Mouse (Mus musculus) brain, embryonic 14.5 days (tissue): ENCODE results near the gene Esr1.

Experiments
- CTCF ChIP-seq: fragments of 200-500 bp; IDR thresholded peaks from 2 replicates; pipeline ENCODE4 v1.5.1; 2012; ENCODE audit warnings: inconsistent platforms, mild to moderate bottlenecking, moderate library complexity, borderline replicate concordance; ENCODE audit not compliant: insufficient read depth, insufficient read length; ENCODE audit errors: extremely low read depth
- POLR2A ChIP-seq: fragments of 200-500 bp; IDR thresholded peaks from 2 replicates; pipeline ENCODE4 v1.6.1; 2012; ENCODE audit warnings: mild to moderate bottlenecking, inconsistent platforms, borderline replicate concordance; ENCODE audit not compliant: poor library complexity, insufficient read depth, insufficient read length, severe bottlenecking; ENCODE audit errors: extremely low read depth

DNA sequence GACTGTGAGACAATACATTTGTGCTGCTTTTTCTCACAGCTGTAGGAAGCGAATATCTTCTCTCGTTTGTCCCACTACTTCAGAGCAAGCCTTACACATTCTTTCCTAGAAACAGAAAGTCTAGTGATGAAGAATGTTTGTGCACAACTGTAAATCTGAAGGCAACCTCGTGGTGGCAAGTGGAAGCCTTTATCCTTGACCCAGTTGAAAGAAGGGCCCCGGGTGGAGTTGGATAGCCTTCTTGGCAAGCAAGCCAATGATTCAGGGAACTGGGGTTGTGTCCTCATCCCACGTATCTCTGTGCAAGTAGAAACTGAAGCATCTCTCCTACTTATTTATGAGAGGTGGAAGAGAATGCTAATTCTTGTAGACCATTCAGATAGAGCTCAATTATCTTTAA, 71.7 kb downstream of the Esr1 start:
- TF ChIP-seq CTCF (no peak), POLR2A (no peak)
